ENCODE assay signal across 8 mouse cellular contexts in genomic region chr5:34637591-34638156, GRCm38 (mm10). TPM values are rescaled to one million over a fixed set of nuclear protein-coding genes. Genes with fewer than 3 reads are reported as not detected.
A peak's percentile ranks its signal among the peaks of the same experiment; 100 is the strongest.
DNase-seq lines count a peak whose midpoint lies in the region; ATAC-seq and TF ChIP-seq lines count a peak whose summit lies in the region.

No protein-coding gene starts in this region.

- 0 out of 4 replicates have a peak, but pooled peaks of 1 of the 2 experiments have one; percentile 31 for TF ChIP-seq EP300 in MEL (IDR thresholded peaks at IDR 0.05; ENCODE audit: low read depth in 1 of 2, low read length in 2 of 2)

- H3K9me3 ChIP-seq in hindbrain, embryonic 10.5 days, result no peaks in the 10 kb centered on the region
- H3K9me3 ChIP-seq in hindbrain, embryonic 11.5 days (ENCODE audit: control insufficient read depth, low read length), result no peaks in the 10 kb centered on the region
- H3K9me3 ChIP-seq in MEL (replicated peaks; ENCODE audit: insufficient read depth, low read length), result no peaks in the 10 kb centered on the region

- no peak overlapping the region for H3K4me2 ChIP-seq in hindbrain, embryonic 11.5 days (replicated peaks; ENCODE audit: low read depth, low read length)

- peak overlapping the region; percentile 88; the same call in 1 of the 2 replicates for H3K27ac ChIP-seq in hindbrain, embryonic 10.5 days
- H3K27ac ChIP-seq in hindbrain, embryonic 11.5 days (ENCODE audit: low read depth, low read length), result no peak overlapping the region
- peak overlapping the region; percentile 68 for H3K27ac ChIP-seq in MEL (ENCODE audit: control insufficient read depth, low read depth, low read length)

- no peak for ATAC-seq in hindbrain, embryonic 11.5 days (ENCODE audit: low FRiP score)
- ATAC-seq in granulocyte monocyte progenitor cell, adult 5-6 weeks (replicated peaks; ENCODE audit: poor library complexity, severe bottlenecking), result peak; percentile 26
- 0 out of 2 replicates have a peak, but pooled peaks have one; percentile 4 for ATAC-seq in megakaryocyte progenitor cell, adult 5-6 weeks (replicated peaks; ENCODE audit: poor library complexity)
- no peak for ATAC-seq in monocyte, adult 5-6 weeks (replicated peaks; ENCODE audit: insufficient number of reproducible peaks, low FRiP score, low TSS enrichment, poor library complexity, severe bottlenecking)

- TF ChIP-seq CTCF in MEL (IDR thresholded peaks at IDR 0.05 in 2 of 3, conservative IDR thresholded peaks at IDR 0.05 in 1 of 3; ENCODE audit: control insufficient read depth in 1 of 3, insufficient read depth in 1 of 3, low read depth in 2 of 3, low read length in 3 of 3, poor library complexity in 1 of 3, severe bottlenecking in 1 of 3), result no peak

- peaks cover 80% of the 10 kb centered on the region for H3K36me3 ChIP-seq in hindbrain, embryonic 10.5 days
- peaks cover 5% of the 10 kb centered on the region; the same call in 1 of the 2 replicates for H3K36me3 ChIP-seq in hindbrain, embryonic 11.5 days (ENCODE audit: control insufficient read depth, insufficient read depth, low read length)
- H3K36me3 ChIP-seq in MEL (ENCODE audit: control insufficient read depth in 1 of 2, insufficient read depth in 2 of 2, low read length in 2 of 2), result peaks cover 4 to 9% of the 10 kb centered on the region in 2 experiments

- no peak overlapping the region for H3K9ac ChIP-seq in hindbrain, embryonic 11.5 days (ENCODE audit: low read depth, low read length)
- peak overlapping the region; percentile 76 for H3K9ac ChIP-seq in MEL (ENCODE audit: control insufficient read depth, low read depth, low read length, poor library complexity, severe bottlenecking)

- H3K4me1 ChIP-seq in hindbrain, embryonic 10.5 days (replicated peaks), result peaks cover 45% of the 10 kb centered on the region
- H3K4me1 ChIP-seq in hindbrain, embryonic 11.5 days (replicated peaks; ENCODE audit: control insufficient read depth, insufficient read depth, low read length), result no peaks in the 10 kb centered on the region
- peaks cover 0 to 18% of the 10 kb centered on the region in 2 experiments; a peak in 2 of 4 replicates for H3K4me1 ChIP-seq in MEL (ENCODE audit: control insufficient read depth in 1 of 2, insufficient read depth in 2 of 2, low read length in 2 of 2)

- TF ChIP-seq POLR2A in MEL (IDR thresholded peaks at IDR 0.05; ENCODE audit: control insufficient read depth in 1 of 2, insufficient read depth in 1 of 2, low read depth in 1 of 2, low read length in 2 of 2, poor library complexity in 1 of 2), result no peak; a peak in 1 of 4 replicates

- WGBS in hindbrain, embryonic 10.5 days, result 81% methylated on average over 7 of the region's 7 CpGs
- WGBS in hindbrain, embryonic 11.5 days, result 84% methylated on average over 7 of the region's 7 CpGs

- no peak for TF ChIP-seq RAD21 in MEL (IDR thresholded peaks at IDR 0.05; ENCODE audit: low read depth, low read length)

- peaks cover 13% of the 10 kb centered on the region for H3K79me2 ChIP-seq in MEL (ENCODE audit: control insufficient read depth, insufficient read depth, low read length, poor library complexity)

- DNase-seq in hindbrain, embryonic 10.5 days (ENCODE audit: low spot score), result no peak
- DNase-seq in hindbrain, embryonic 11.5 days (ENCODE audit: low spot score), result no peak
- DNase-seq in MEL (ENCODE audit: low read depth, low spot score), result peak; percentile 50
- no peak for DNase-seq in thymus, postnatal 10 days (ENCODE audit: low spot score in 2 of 2)
- DNase-seq in urinary bladder, postnatal 25 days (ENCODE audit: low spot score), result no peak

- H3K27me3 ChIP-seq in hindbrain, embryonic 10.5 days (ENCODE audit: insufficient read depth, poor library complexity, severe bottlenecking), result no peaks in the 10 kb centered on the region
- H3K27me3 ChIP-seq in hindbrain, embryonic 11.5 days (ENCODE audit: control insufficient read depth, insufficient read depth, low read length), result no peaks in the 10 kb centered on the region
- H3K27me3 ChIP-seq in MEL (ENCODE audit: control insufficient read depth in 1 of 2, insufficient read depth in 2 of 2, low read length in 2 of 2), result no peaks in the 10 kb centered on the region

- H3K4me3 ChIP-seq in hindbrain, embryonic 10.5 days, result peak overlapping the region; percentile 67; the same call in 1 of the 2 replicates
- H3K4me3 ChIP-seq in hindbrain, embryonic 11.5 days (ENCODE audit: low read depth, low read length), result no peak overlapping the region
- peak overlapping the region in 1 of 2 experiments; percentile 67; a peak in 2 of 4 replicates for H3K4me3 ChIP-seq in MEL (ENCODE audit: control insufficient read depth in 1 of 2, insufficient read depth in 1 of 2, low read depth in 2 of 2, low read length in 2 of 2)

TF ChIP-seq in MEL, 35 proteins besides CTCF, POLR2A, EP300 and RAD21:
- TF ChIP-seq SIN3A (IDR thresholded peaks at IDR 0.05; ENCODE audit: low read length), result no peak
- no peak for TF ChIP-seq MEF2A (IDR thresholded peaks at IDR 0.05; ENCODE audit: extremely low read depth, insufficient replicate concordance, low read depth, low read length, poor library complexity, severe bottlenecking)
- TF ChIP-seq GATA1 (IDR thresholded peaks at IDR 0.05; ENCODE audit: low read depth, low read length), result peak; percentile 24; the same call in 1 of the 2 replicates
- peak; percentile 13; the same call in 1 of the 2 replicates for TF ChIP-seq SMC3 (IDR thresholded peaks at IDR 0.05; ENCODE audit: low read depth, low read length)
- TF ChIP-seq ZC3H11A (IDR thresholded peaks at IDR 0.05; ENCODE audit: low read depth, low read length), result no peak
- no peak for TF ChIP-seq JUND (IDR thresholded peaks at IDR 0.05; ENCODE audit: low read depth, low read length)
- TF ChIP-seq RCOR1 (IDR thresholded peaks at IDR 0.05; ENCODE audit: low read depth, low read length), result 0 out of 2 replicates have a peak, but pooled peaks have one; percentile 32
- TF ChIP-seq ETS1 (IDR thresholded peaks at IDR 0.05; ENCODE audit: low read depth, low read length), result no peak
- no peak for TF ChIP-seq POLR2AphosphoS5 (IDR thresholded peaks at IDR 0.05; ENCODE audit: borderline replicate concordance, low read depth, low read length)
- TF ChIP-seq MAZ (IDR thresholded peaks at IDR 0.05; ENCODE audit: low read depth, low read length), result no peak
- no peak for TF ChIP-seq TCF12 (IDR thresholded peaks at IDR 0.05; ENCODE audit: low read depth, low read length)
- TF ChIP-seq ZKSCAN1 (IDR thresholded peaks at IDR 0.05; ENCODE audit: low read depth, low read length), result no peak
- TF ChIP-seq MXI1 (IDR thresholded peaks at IDR 0.05; ENCODE audit: low read depth, low read length), result no peak
- no peak for TF ChIP-seq USF1 (IDR thresholded peaks at IDR 0.05; ENCODE audit: low read depth, low read length)
- no peak for TF ChIP-seq CHD2 (IDR thresholded peaks at IDR 0.05; ENCODE audit: low read length)
- TF ChIP-seq MAX (IDR thresholded peaks at IDR 0.05; ENCODE audit: low read length), result no peak

RNA-seq across cellular contexts. Expression of gene Mfsd10, which starts 0.7 kb away (rescaled TPM):
- 86.8 and 92.9 TPM in 2 replicates for polyA plus RNA-seq in hindbrain, embryonic 10.5 days (2016; fragmentation: Nextera tagmentation; extraction: Ambion mirVana)
- polyA plus RNA-seq in hindbrain, embryonic 11.5 days (2014; fragmentation: Nextera tagmentation; extraction: Ambion mirVana), result 70.5 and 75.5 TPM in 2 replicates
- 106 and 136 TPM in 2 replicates for total RNA-seq in MEL (2012; rRNA removed)
- 100 to 1,000 TPM in 1 of 2 experiments, not detected in 1; 296 TPM for polyA plus RNA-seq in MEL (2012; ENCODE audit: insufficient read depth in 1 of 2, insufficient read length in 2 of 2, low read depth in 1 of 2, low replicate concordance in 2 of 2, missing spikeins in 1 of 2)
- 196 and 197 TPM in 2 replicates for total RNA-seq in granulocyte monocyte progenitor cell, adult 5-6 weeks (2014; fragmentation: Nextera tagmentation)
- 111 and 147 TPM in 2 replicates for total RNA-seq in granulocyte monocyte progenitor cell, adult 5-6 weeks (2017)
- total RNA-seq in megakaryocyte progenitor cell, adult 5-6 weeks (2015), result 195 and 211 TPM in 2 replicates
- total RNA-seq in megakaryocyte progenitor cell, adult 5-6 weeks (2017), result 116 and 143 TPM in 2 replicates
- total RNA-seq in monocyte, adult 5-6 weeks (2017), result 15.7 to 30.7 TPM (median 20.2 TPM) in 3 replicates

RNA-seq across cellular contexts. Expression of gene Nop14, which starts 22.3 kb away (rescaled TPM):
- polyA plus RNA-seq in hindbrain, embryonic 10.5 days (2016; fragmentation: Nextera tagmentation; extraction: Ambion mirVana), result 19.7 and 27.4 TPM in 2 replicates
- polyA plus RNA-seq in hindbrain, embryonic 11.5 days (2014; fragmentation: Nextera tagmentation; extraction: Ambion mirVana), result 31.0 and 32.6 TPM in 2 replicates
- total RNA-seq in MEL (2012; rRNA removed), result 87.3 and 101 TPM in 2 replicates
- polyA plus RNA-seq in MEL (2012; ENCODE audit: insufficient read depth in 1 of 2, insufficient read length in 2 of 2, low read depth in 1 of 2, low replicate concordance in 2 of 2, missing spikeins in 1 of 2), result 100 to 1,000 TPM in 1 of 2 experiments, not detected in 1; 132 TPM
- 40.0 and 45.0 TPM in 2 replicates for total RNA-seq in granulocyte monocyte progenitor cell, adult 5-6 weeks (2014; fragmentation: Nextera tagmentation)
- total RNA-seq in granulocyte monocyte progenitor cell, adult 5-6 weeks (2017), result 47.7 and 50.0 TPM in 2 replicates
- total RNA-seq in megakaryocyte progenitor cell, adult 5-6 weeks (2015), result 31.0 and 32.9 TPM in 2 replicates
- total RNA-seq in megakaryocyte progenitor cell, adult 5-6 weeks (2017), result 47.3 and 70.3 TPM in 2 replicates
- total RNA-seq in monocyte, adult 5-6 weeks (2017), result 25.9 to 45.2 TPM (median 38.6 TPM) in 3 replicates

RNA-seq across cellular contexts. Expression of gene Grk4, which starts 22.5 kb away (rescaled TPM):
- 2.0 and 2.1 TPM in 2 replicates for polyA plus RNA-seq in hindbrain, embryonic 10.5 days (2016; fragmentation: Nextera tagmentation; extraction: Ambion mirVana)
- 2.2 TPM in 2 replicates for polyA plus RNA-seq in hindbrain, embryonic 11.5 days (2014; fragmentation: Nextera tagmentation; extraction: Ambion mirVana)
- total RNA-seq in MEL (2012; rRNA removed), result 0.42 and 0.81 TPM in 2 replicates
- under 1 TPM in 1 of 2 experiments, not detected in 1; 0.70 TPM for polyA plus RNA-seq in MEL (2012; ENCODE audit: insufficient read depth in 1 of 2, insufficient read length in 2 of 2, low read depth in 1 of 2, low replicate concordance in 2 of 2, missing spikeins in 1 of 2)
- total RNA-seq in granulocyte monocyte progenitor cell, adult 5-6 weeks (2014; fragmentation: Nextera tagmentation), result 0.95 and 7.2 TPM in 2 replicates
- total RNA-seq in granulocyte monocyte progenitor cell, adult 5-6 weeks (2017), result 1.2 and 1.4 TPM in 2 replicates
- 1.1 and 1.2 TPM in 2 replicates for total RNA-seq in megakaryocyte progenitor cell, adult 5-6 weeks (2015)
- total RNA-seq in megakaryocyte progenitor cell, adult 5-6 weeks (2017), result 0.41 and 1.1 TPM in 2 replicates
- total RNA-seq in monocyte, adult 5-6 weeks (2017), result 2.9 to 12.9 TPM (median 4.2 TPM) in 3 replicates

Comparison
In these comparisons a context has a peak if more than half of its experiments do, and no peak if none do; other contexts are left out.
1. ATAC-seq: peak in granulocyte monocyte progenitor cell, adult 5-6 weeks (single experiment) and megakaryocyte progenitor cell, adult 5-6 weeks (single experiment); none in hindbrain, embryonic 11.5 days (single experiment) and monocyte, adult 5-6 weeks (single experiment).